Mouse (Mus musculus): ENCODE data around the gene Olfr1351. TPM values are rescaled to one million over a fixed set of nuclear protein-coding genes. Genes with fewer than 3 reads are reported as not detected.
"Not testable (repeated sequence)": the region's sequence is repeated elsewhere in the genome, so short reads cannot be mapped to it uniquely, and the experiment has no call there.

Olfr1351 gene
- not detected in 2 replicates for polyA plus RNA-seq (2012; rRNA removed)

GRCm38 (mm10) chr10:79012172-79012571, at the start of gene Olfr1351:
Gene Olfr1351 (plus strand): TSS chr10:79012472.
- DNase-seq (ENCODE audit: extremely low spot score in 1 of 2, low spot score in 1 of 2) = no peak

GRCm38 (mm10) chr10:78963009-78963408, 49.3 kb upstream of the Olfr1351 start, which contains the start of gene Olfr1353:
Gene Olfr1353 (plus strand): TSS chr10:78963309.
- DNase-seq (ENCODE audit: extremely low spot score in 1 of 2, low spot score in 1 of 2) = not testable (repeated sequence)

GRCm38 (mm10) chr10:78980750-78981149, 31.5 kb upstream of the Olfr1351 start, which contains the start of gene Olfr1352:
Gene Olfr1352 (plus strand): TSS chr10:78981050.
- DNase-seq (ENCODE audit: extremely low spot score in 1 of 2, low spot score in 1 of 2) = no peak

- DNase-seq (ENCODE audit: extremely low spot score in 1 of 2, low spot score in 1 of 2) = no peak
These were observed 16.2 kb downstream of the Olfr1351 start, which contains the start of gene Olfr57 for GRCm38 (mm10) chr10:79028441-79028840. Gene Olfr57 (plus strand): TSS chr10:79028741.

GRCm38 (mm10) chr10:79042457-79042856, 30.2 kb downstream of the Olfr1351 start:
- DNase-seq (ENCODE audit: extremely low spot score in 1 of 2, low spot score in 1 of 2) = not testable (repeated sequence)

- not testable (repeated sequence) for DNase-seq (ENCODE audit: extremely low spot score in 1 of 2, low spot score in 1 of 2)
These were observed 45.1 kb downstream of the Olfr1351 start for GRCm38 (mm10) chr10:79057370-79057769.

Other genes with a start within 250 kb of the Olfr1351 start
- 8.9 and 10.4 TPM in 2 replicates for gene Slc1a6, start 232.0 kb upstream of the Olfr1351 start, polyA plus RNA-seq (2012; rRNA removed)
- gene Olfr1356, start 160.3 kb upstream of the Olfr1351 start, polyA plus RNA-seq (2012; rRNA removed) = not detected in 2 replicates
- not detected in 2 replicates for gene Olfr1355, start 136.9 kb upstream of the Olfr1351 start, polyA plus RNA-seq (2012; rRNA removed)
- 0.02 TPM in 1 of 2 replicates, not detected in the other for gene Olfr1354, start 99.3 kb upstream of the Olfr1351 start, polyA plus RNA-seq (2012; rRNA removed)
- gene Olfr8, start 61.8 kb upstream of the Olfr1351 start, polyA plus RNA-seq (2012; rRNA removed) = not detected in 2 replicates
- 0.06 TPM in 1 of 2 replicates, not detected in the other for gene Olfr1353, start 49.2 kb upstream of the Olfr1351 start, polyA plus RNA-seq (2012; rRNA removed)
- gene Olfr1352, start 31.4 kb upstream of the Olfr1351 start, polyA plus RNA-seq (2012; rRNA removed) = 0.02 TPM in 1 of 2 replicates, not detected in the other
- gene Olfr57, start 16.3 kb downstream of the Olfr1351 start, polyA plus RNA-seq (2012; rRNA removed) = not detected in 2 replicates
- 25.0 and 25.4 TPM in 2 replicates for gene 2610008E11Rik, start 85.1 kb downstream of the Olfr1351 start, polyA plus RNA-seq (2012; rRNA removed)
- not detected in 2 replicates for gene Vmn2r80, start 136.3 kb downstream of the Olfr1351 start, polyA plus RNA-seq (2012; rRNA removed)
- not detected in 2 replicates for gene Vmn2r81, start 235.2 kb downstream of the Olfr1351 start, polyA plus RNA-seq (2012; rRNA removed)